25 mouse cellular contexts compared by ENCODE assay signal in genomic region chr16:59832468-59832867, GRCm38 (mm10).
DNase-seq lines count a peak whose midpoint lies in the region; ATAC-seq lines count a peak whose summit lies in the region.
"Had no signal": no experiment of that assay in that cellular context is flagged by ENCODE, and none has a peak within 500 bp of the region (broad histone marks: within the 10 kb centered on the region; RNA-seq: fewer than 3 reads in every experiment).

No protein-coding gene starts in this region.

- H3K9ac ChIP-seq in forebrain, embryonic 14.5 days (ENCODE audit: low read length): no peak overlapping the region
- H3K9ac ChIP-seq: heart, embryonic 12.5 days; hindbrain, embryonic 15.5 days; intestine, embryonic 15.5 days; liver, embryonic 12.5 days; liver, postnatal 0 days had no signal

- H3K4me2 ChIP-seq in forebrain, embryonic 14.5 days (ENCODE audit: low read length): no peak overlapping the region
- H3K4me2 ChIP-seq: heart, embryonic 12.5 days; hindbrain, embryonic 15.5 days; intestine, embryonic 15.5 days; liver, embryonic 12.5 days; midbrain, embryonic 11.5 days had no signal

- no peaks in the 10 kb centered on the region for H3K27me3 ChIP-seq in forebrain, embryonic 14.5 days (replicated peaks; ENCODE audit: control insufficient read depth, insufficient read depth, low read length)
- H3K27me3 ChIP-seq: heart, embryonic 12.5 days; hindbrain, embryonic 15.5 days; intestine, embryonic 15.5 days; liver, embryonic 12.5 days had no signal

- ATAC-seq in forebrain, embryonic 14.5 days: peak; percentile 76
- ATAC-seq: activated CD4-positive, CD25-positive, alpha-beta regulatory T cell, adult 4 months; intestine, embryonic 15.5 days; liver, embryonic 12.5 days; liver, postnatal 0 days; midbrain, embryonic 16.5 days had no signal

- WGBS in forebrain, embryonic 14.5 days: 24% methylated on average over 5 of the region's 5 CpGs

- H3K9me3 ChIP-seq in forebrain, embryonic 14.5 days (replicated peaks; ENCODE audit: control insufficient read depth, low read length): no peaks in the 10 kb centered on the region
- H3K9me3 ChIP-seq: heart, embryonic 12.5 days; hindbrain, embryonic 15.5 days; intestine, embryonic 15.5 days; liver, embryonic 12.5 days had no signal

- H3K36me3 ChIP-seq in forebrain, embryonic 14.5 days (ENCODE audit: control insufficient read depth, insufficient read depth, low read length): no peaks in the 10 kb centered on the region
- H3K36me3 ChIP-seq: heart, embryonic 12.5 days; hindbrain, embryonic 15.5 days; intestine, embryonic 15.5 days; liver, embryonic 12.5 days had no signal

- H3K27ac ChIP-seq in forebrain, embryonic 14.5 days (ENCODE audit: low read depth, low read length): no peak overlapping the region
- H3K27ac ChIP-seq: heart, adult 2 months; hindbrain, embryonic 15.5 days; intestine, embryonic 15.5 days; liver, embryonic 12.5 days had no signal

- peak; percentile 7 to 15 for DNase-seq in cerebellum, postnatal 10 days
- no peak for DNase-seq in cerebellum, adult 18-20 months
- DNase-seq in retina, postnatal 1 day: peak; percentile 10
- no peak for DNase-seq in retina, embryonic 14.5 days (ENCODE audit: low spot score)
- DNase-seq in forebrain, embryonic 14.5 days (ENCODE audit: low spot score): peak; percentile 43
- DNase-seq in frontal cortex, postnatal 10 days (ENCODE audit: low spot score in 2 of 2): no peak
- no peak for DNase-seq in thymus, adult 18-20 months
- DNase-seq: adrenal gland, adult 2 months; adrenal gland, postnatal 36 days; heart, adult 2 months; heart, postnatal 4 days; kidney, adult 2 months; layer of hippocampus, postnatal 36 days; left cerebral cortex, postnatal 4 days; liver, postnatal 0 days; lung, postnatal 36 days; right cerebral cortex, postnatal 4 days; thymus, postnatal 4 days had no signal

- H3K4me3 ChIP-seq in forebrain, embryonic 14.5 days (ENCODE audit: low read depth, low read length): no peak overlapping the region
- H3K4me3 ChIP-seq: heart, adult 2 months; heart, embryonic 12.5 days; hindbrain, embryonic 15.5 days; intestine, embryonic 15.5 days; liver, embryonic 12.5 days had no signal

- no peaks in the 10 kb centered on the region for H3K4me1 ChIP-seq in forebrain, embryonic 14.5 days (ENCODE audit: control insufficient read depth, insufficient read depth, low read length)
- H3K4me1 ChIP-seq: heart, embryonic 12.5 days; hindbrain, embryonic 15.5 days; intestine, embryonic 15.5 days; liver, embryonic 12.5 days had no signal

Comparison
In these comparisons a context has a peak if more than half of its experiments do, and no peak if none do; other contexts are left out.
1. DNase-seq: peak in cerebellum, postnatal 10 days (2 of 2), retina, postnatal 1 day (single experiment) and forebrain, embryonic 14.5 days (single experiment); none in cerebellum, adult 18-20 months (0 of 2), retina, embryonic 14.5 days (single experiment), frontal cortex, postnatal 10 days (0 of 2) and thymus, adult 18-20 months (0 of 2).